Mouse (Mus musculus) neutrophil, adult 83 days (primary cell): Measurements from ENCODE around the gene Cul3. TPM values are rescaled to one million over a fixed set of nuclear protein-coding genes. Genes with fewer than 3 reads are reported as not detected.

ENCODE experiments used
- total RNA-seq, 2 experiments: library from RNA; stranded (reverse); gene quantifications; one replicate each; pipeline ENCODE4 v1.2.4; 2023

Cul3 gene
- 100 to 1,000 TPM; 112 to 120 TPM for total RNA-seq

GRCm38 (mm10) chr1:80340436-80341376 lies at the start of gene Cul3:
Gene Cul3, minus strand, starts transcription at chr1:80340480.

GRCm38 (mm10) chr1:80218268-80218667 lies 122.0 kb downstream of the Cul3 start, which contains the start of gene Fam124b:
Gene Fam124b, minus strand, starts transcription at chr1:80218473.

Other genes with a start within 250 kb of the Cul3 start
- not detected for gene Fam124b, start 122.0 kb downstream of the Cul3 start, total RNA-seq
- gene Gm45261, start 121.0 kb upstream of the Cul3 start, total RNA-seq = not detected